Mouse (Mus musculus) midbrain, postnatal 0 days (tissue): ENCODE results near the gene Trmt44. TPM values are rescaled to one million over a fixed set of nuclear protein-coding genes. Genes with fewer than 3 reads are reported as not detected.

ENCODE experiments used
- ATAC-seq: fragments of 200-750 bp; cut with Nextera tagmentation; 2 replicates; pipeline ENCODE4 v1.8.0; 2017; ENCODE audit warnings: moderate number of reproducible peaks, mild to moderate bottlenecking, moderate TSS enrichment, moderate library complexity; ENCODE audit not compliant: low FRiP score
- DNase-seq: peaks from one replicate; pipeline ENCODE4 v3.0.0-alpha.2; 2015; ENCODE audit warnings: low spot score
- H3K27ac ChIP-seq: fragments of 300-500 bp; sonication (generic); 2 replicates; pipeline ENCODE4 v1.5.1; 2014; ENCODE audit warnings: low read depth, mild to moderate bottlenecking, low read length, mixed read lengths
- H3K27me3 ChIP-seq: fragments of 300-500 bp; sonication (generic); 2 replicates; pipeline ENCODE4 v1.6.1; 2014; ENCODE audit warnings: low read length, control low read depth, mixed read lengths; ENCODE audit not compliant: insufficient read depth
- H3K36me3 ChIP-seq: fragments of 300-500 bp; sonication (generic); 2 replicates; pipeline ENCODE4 v1.6.1; 2014; ENCODE audit warnings: low read length, control low read depth, mixed read lengths; ENCODE audit not compliant: insufficient read depth
- H3K4me1 ChIP-seq: fragments of 300-500 bp; sonication (generic); 2 replicates; pipeline ENCODE4 v1.6.1; 2014; ENCODE audit warnings: mild to moderate bottlenecking, control low read depth, antibody characterized with exemption, low read length, mixed read lengths; ENCODE audit not compliant: insufficient read depth
- H3K4me2 ChIP-seq: fragments of 300-500 bp; sonication (generic); 2 replicates; pipeline ENCODE4 v1.6.1; 2014; ENCODE audit warnings: low read depth, mild to moderate bottlenecking, low read length, mixed read lengths; ENCODE audit not compliant: poor library complexity, severe bottlenecking
- H3K4me3 ChIP-seq: fragments of 300-500 bp; sonication (generic); 2 replicates; pipeline ENCODE4 v1.5.1; 2014; ENCODE audit warnings: low read depth, mild to moderate bottlenecking, low read length, moderate library complexity
- H3K9ac ChIP-seq: fragments of 300-500 bp; sonication (generic); replicated peaks from 2 replicates; pipeline ENCODE4 v1.6.1; 2014; ENCODE audit warnings: mild to moderate bottlenecking, low read length, moderate library complexity, mixed read lengths; ENCODE audit not compliant: poor library complexity, severe bottlenecking
- H3K9me3 ChIP-seq: fragments of 300-500 bp; sonication (generic); 2 replicates; pipeline ENCODE4 v1.6.1; 2016; ENCODE audit warnings: low read length, control low read depth
- CTCF ChIP-seq: IDR thresholded peaks from 2 replicates; pipeline ENCODE4 v1.5.1; 2016; ENCODE audit warnings: antibody characterized with exemption, mild to moderate bottlenecking
- WGBS: fragments of 180-500 bp; shearing (Covaris S2); extraction: QIAGEN DNeasy Blood & Tissue Kit; methylation state at CpG from one replicate; pipeline ENCODE4 v1.1.7; 2014; 5-methylcytosine and 5-hydroxymethylcytosine counted together
- polyA plus RNA-seq: library from polyadenylated mRNA; unstranded; fragments of >200 nt; fragmentation: Nextera tagmentation; extraction: Ambion mirVana; gene quantifications from 2 replicates; pipeline ENCODE4 v1.2.1, GENCODE M21; 2015
- total RNA-seq: library from RNA; depleted of rRNA; stranded (reverse); fragments of >200 nt; gene quantifications from 2 replicates; pipeline ENCODE4 v1.2.3, GENCODE M21; 2014

The Trmt44 gene
- total and polyA plus RNA-seq, 2 experiments from 2014 or later = 4.9 to 5.8 TPM

GRCm38 (mm10) chr5:35583221-35583783 lies 8.4 kb upstream of the Trmt44 start:
- H3K27me3 ChIP-seq = no peaks in the 10 kb centered on the region
- peaks cover 6% of the 10 kb centered on the region; the same call in 1 of the 2 replicates for H3K36me3 ChIP-seq
- no peaks in the 10 kb centered on the region for H3K9me3 ChIP-seq
- H3K4me1 ChIP-seq = peaks cover 10% of the 10 kb centered on the region; the same call in 1 of the 2 replicates
- peak overlapping the region; percentile 55 for H3K9ac ChIP-seq
- TF ChIP-seq CTCF = no peak
- DNase-seq (no peak), ATAC-seq (no peak)
- peak overlapping the region; percentile 83 for H3K4me2 ChIP-seq
- 4% methylated on average over 17 of the region's 17 CpGs for WGBS
- H3K4me3 ChIP-seq = peak overlapping the region; percentile 60
- 0 out of 2 replicates have a peak overlapping the region, but pooled peaks have one; percentile 28 for H3K27ac ChIP-seq

DNA sequence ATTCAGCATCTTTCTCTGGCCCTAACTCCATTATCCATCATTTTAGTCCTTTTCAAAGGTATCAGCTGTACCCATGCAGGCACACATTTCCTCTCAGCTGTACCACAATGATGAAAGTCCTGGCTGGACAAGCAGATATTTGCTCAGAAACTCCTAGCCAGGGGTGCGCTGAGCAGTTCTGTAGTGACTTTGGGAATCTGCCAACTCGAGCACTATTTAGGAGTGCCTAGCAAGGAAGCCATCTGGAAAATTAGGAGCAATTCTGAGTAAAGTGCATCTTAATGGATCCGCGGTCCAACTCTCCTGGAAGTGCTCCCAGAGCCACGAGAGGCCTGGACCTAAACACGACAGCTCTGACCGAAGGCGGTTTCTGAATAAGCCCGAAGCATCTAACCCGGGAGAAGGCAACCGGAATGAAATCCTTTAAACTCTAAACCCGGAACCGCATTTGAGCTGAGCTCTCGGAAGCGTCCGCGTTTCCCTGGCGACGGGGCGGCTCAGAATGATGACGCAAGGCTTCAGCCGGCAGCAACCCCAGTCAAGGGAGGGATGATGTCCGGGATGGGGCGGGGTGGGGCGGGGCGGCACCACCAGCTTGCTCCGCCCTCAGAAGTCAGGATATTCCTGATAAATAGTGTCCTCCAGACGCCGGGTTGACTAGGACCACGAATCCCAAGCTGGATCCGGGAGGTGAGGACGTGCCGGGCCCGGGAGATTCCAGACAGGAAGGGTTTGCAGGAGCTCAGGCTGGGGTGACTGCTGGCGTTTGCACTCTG lies 7.8 kb upstream of the Trmt44 start, which contains the start of gene Acox3:
TSS of gene Acox3 (plus strand) at position 596 of the 776 bp plus-strand sequence.
- H3K4me1 ChIP-seq = peaks cover 10% of the 10 kb centered on the region; the same call in 1 of the 2 replicates
- H3K4me2 ChIP-seq = peak within 1 kb of the TSS; percentile 83
- H3K9ac ChIP-seq = peak within 1 kb of the TSS; percentile 55
- peak; percentile 94 for ATAC-seq
- H3K27me3 ChIP-seq = no peaks in the 10 kb centered on the region
- no peaks in the 10 kb centered on the region for H3K36me3 ChIP-seq
- H3K4me3 ChIP-seq = peak within 1 kb of the TSS; percentile 60
- under 1% methylated on average over 35 of the region's 35 CpGs for WGBS
- no peak for TF ChIP-seq CTCF
- H3K27ac ChIP-seq = peak within 1 kb of the TSS; percentile 55
- H3K9me3 ChIP-seq = no peaks in the 10 kb centered on the region
- DNase-seq = peak; percentile 97

GRCm38 (mm10) chr5:35580156-35580922 lies 5.5 kb upstream of the Trmt44 start:
- Histone ChIP-seq H3K27ac (no peak overlapping the region), H3K9ac (no peak overlapping the region), H3K27me3 (no peaks in the 10 kb centered on the region), H3K36me3 (no peaks in the 10 kb centered on the region), H3K4me3 (no peak overlapping the region), H3K4me2 (no peak overlapping the region), H3K9me3 (no peaks in the 10 kb centered on the region), H3K4me1 (peaks cover 10% of the 10 kb centered on the region; the same call in 1 of the 2 replicates)
- 50% methylated on average over 3 of the region's 3 CpGs for WGBS
- DNase-seq (no peak), ATAC-seq (no peak)
- TF ChIP-seq CTCF = no peak

DNA sequence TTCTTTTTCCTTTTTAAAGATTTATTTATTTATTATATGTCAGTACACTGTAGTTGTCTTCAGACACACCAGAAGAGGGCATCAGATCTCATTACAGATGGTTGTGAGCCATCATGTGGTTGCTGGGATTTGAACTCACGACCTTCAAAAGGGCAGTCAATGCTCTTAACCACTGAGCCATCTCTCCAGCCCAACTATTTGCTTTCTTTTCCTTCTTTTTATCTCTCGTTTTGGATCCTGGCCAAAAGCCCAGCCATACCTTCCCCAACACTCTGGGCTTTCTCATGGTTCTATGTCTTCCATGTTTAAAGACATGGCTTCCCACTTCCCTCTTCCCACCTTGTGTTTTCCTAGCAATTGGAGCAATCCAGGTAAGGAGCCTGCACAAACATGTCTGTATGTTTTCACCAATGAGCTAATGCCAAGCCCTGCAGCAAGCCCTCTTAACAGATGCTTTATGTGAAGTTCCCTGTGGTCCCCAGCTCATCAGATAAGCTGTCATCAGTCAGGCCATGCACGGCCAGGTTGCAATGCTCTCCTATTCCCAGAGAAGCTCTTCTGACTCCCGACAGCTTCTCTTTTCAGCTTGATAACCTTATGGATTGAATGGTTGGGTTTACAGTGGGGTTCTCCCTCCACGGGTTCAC lies 4.5 kb upstream of the Trmt44 start:
- 62% methylated on average over 5 of the region's 5 CpGs for WGBS

DNA sequence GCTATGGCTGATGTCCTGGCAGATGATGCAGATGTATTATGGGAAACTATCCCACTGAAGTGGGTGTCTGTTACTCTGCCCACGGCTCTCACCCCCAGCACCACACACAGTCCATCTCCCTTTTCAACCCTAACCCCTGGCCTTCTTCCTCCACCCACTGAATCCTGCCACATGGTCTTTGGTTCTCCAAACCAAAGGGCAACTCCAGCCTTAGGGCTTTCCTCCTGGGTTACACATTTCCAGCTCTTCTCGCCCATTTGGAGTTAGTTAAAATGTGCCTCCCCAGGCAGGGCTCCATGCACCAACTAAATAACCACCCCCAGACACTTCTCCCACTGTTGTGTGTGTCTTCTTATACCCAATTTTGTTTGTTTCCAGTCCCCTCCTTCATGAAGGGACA lies 3.5 kb upstream of the Trmt44 start:
- H3K4me2 ChIP-seq = no peak overlapping the region
- H3K27ac ChIP-seq = no peak overlapping the region
- H3K4me3 ChIP-seq = no peak overlapping the region
- ATAC-seq (no peak), DNase-seq (no peak)
- H3K9me3 ChIP-seq = no peaks in the 10 kb centered on the region
- no peaks in the 10 kb centered on the region for H3K27me3 ChIP-seq
- no peak overlapping the region for H3K9ac ChIP-seq
- H3K4me1 ChIP-seq = peaks cover 14% of the 10 kb centered on the region; the same call in 1 of the 2 replicates
- no peaks in the 10 kb centered on the region for H3K36me3 ChIP-seq
- WGBS = 64% methylated on average over 2 of the region's 2 CpGs
- TF ChIP-seq CTCF = no peak

More for the DNA sequence above, 4.5 kb upstream of the Trmt44 start:
- Histone ChIP-seq H3K4me1 (peaks cover 11% of the 10 kb centered on the region; the same call in 1 of the 2 replicates), H3K27me3 (no peaks in the 10 kb centered on the region), H3K4me3 (no peak overlapping the region), H3K27ac (no peak overlapping the region), H3K9ac (no peak overlapping the region), H3K4me2 (no peak overlapping the region), H3K36me3 (no peaks in the 10 kb centered on the region), H3K9me3 (no peaks in the 10 kb centered on the region)
- ATAC-seq (no peak), DNase-seq (no peak)
- no peak for TF ChIP-seq CTCF
